In the genomic region with DNA sequence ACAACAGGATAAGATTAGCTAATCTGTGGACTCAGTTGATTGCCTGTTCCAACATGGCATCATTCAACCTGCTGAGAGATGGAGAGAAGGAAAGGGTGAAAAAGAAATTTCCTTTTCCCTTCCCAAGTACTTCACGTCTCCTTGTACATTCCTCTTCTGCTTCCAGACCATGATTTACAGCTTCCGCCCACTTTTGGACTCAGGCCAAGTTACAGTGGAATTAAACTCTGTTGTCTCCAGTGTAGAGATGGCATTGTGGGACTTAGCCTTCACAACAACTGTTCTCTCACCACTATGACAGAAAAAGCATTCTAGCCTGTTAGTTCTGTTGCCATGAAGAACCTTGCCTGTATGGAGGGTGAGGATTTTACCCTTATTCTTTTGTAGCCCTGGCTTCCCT, we compare ENCODE assay signal across 19 mouse cellular contexts. TPM values are rescaled to one million over a fixed set of nuclear protein-coding genes. Genes with fewer than 3 reads are reported as not detected.
DNase-seq lines count a peak whose midpoint lies in the region; ATAC-seq and TF ChIP-seq lines count a peak whose summit lies in the region.
"Had no signal": no experiment of that assay in that cellular context is flagged by ENCODE, and none has a peak within 500 bp of the region (broad histone marks: within the 10 kb centered on the region; RNA-seq: fewer than 3 reads in every experiment).

No protein-coding gene starts in this region.

- H3K27me3 ChIP-seq in kidney, adult 2 months (replicated peaks; ENCODE audit: control insufficient read depth, insufficient read depth, low read length): no peaks in the 10 kb centered on the region
- no peaks in the 10 kb centered on the region for H3K27me3 ChIP-seq in midbrain, postnatal 0 days (ENCODE audit: insufficient read depth, low read length)
- H3K27me3 ChIP-seq in midbrain, embryonic 16.5 days (ENCODE audit: control insufficient read depth, insufficient read depth, low read depth, low read length): no peaks in the 10 kb centered on the region
- H3K27me3 ChIP-seq: forebrain, embryonic 15.5 days; stomach, embryonic 15.5 days had no signal

- no peak for TF ChIP-seq CTCF in kidney, adult 2 months (conservative IDR thresholded peaks at IDR 0.05; ENCODE audit: insufficient read depth, insufficient read length, low read depth, low read length)
- TF ChIP-seq CTCF in midbrain, postnatal 0 days (IDR thresholded peaks at IDR 0.05): no peak
- no peak for TF ChIP-seq CTCF in brain, embryonic 14.5 days (IDR thresholded peaks at IDR 0.05; ENCODE audit: borderline replicate concordance, extremely low read depth, insufficient read depth, insufficient read length)

- 38% methylated on average over 2 of the region's 2 CpGs for WGBS in kidney, adult 2 months
- 60% methylated on average over 2 of the region's 2 CpGs for WGBS in midbrain, postnatal 0 days
- 58% methylated on average over 2 of the region's 2 CpGs for WGBS in midbrain, embryonic 16.5 days

- H3K4me1 ChIP-seq in kidney, adult 2 months (ENCODE audit: control insufficient read depth, insufficient read depth, low read length): no peaks in the 10 kb centered on the region
- no peaks in the 10 kb centered on the region for H3K4me1 ChIP-seq in midbrain, postnatal 0 days (ENCODE audit: insufficient read depth, low read length)
- no peaks in the 10 kb centered on the region; the same call in 1 of the 2 replicates for H3K4me1 ChIP-seq in midbrain, embryonic 16.5 days (ENCODE audit: control insufficient read depth, insufficient read depth, low read length)
- H3K4me1 ChIP-seq: forebrain, embryonic 15.5 days; stomach, embryonic 15.5 days had no signal

- H3K27ac ChIP-seq in kidney, adult 2 months (ENCODE audit: insufficient read depth, low read depth, low read length): no peak overlapping the region
- no peak overlapping the region for H3K27ac ChIP-seq in midbrain, postnatal 0 days (ENCODE audit: low read depth, low read length)
- no peak overlapping the region for H3K27ac ChIP-seq in midbrain, embryonic 16.5 days (ENCODE audit: low read length)
- H3K27ac ChIP-seq: forebrain, embryonic 15.5 days; hindbrain, embryonic 14.5 days; stomach, embryonic 15.5 days had no signal

- H3K4me2 ChIP-seq in midbrain, postnatal 0 days (ENCODE audit: low read depth, low read length, poor library complexity, severe bottlenecking): no peak overlapping the region
- H3K4me2 ChIP-seq in midbrain, embryonic 16.5 days (ENCODE audit: low read length): no peak overlapping the region
- H3K4me2 ChIP-seq: forebrain, embryonic 15.5 days; hindbrain, embryonic 14.5 days; midbrain, embryonic 11.5 days; stomach, embryonic 15.5 days had no signal

- ATAC-seq in frontal cortex, adult (ENCODE audit: low TSS enrichment): peak; percentile 16; the same call in 1 of the 2 replicates
- no peak for ATAC-seq in midbrain, postnatal 0 days (ENCODE audit: low FRiP score)
- ATAC-seq in midbrain, embryonic 16.5 days: no peak
- ATAC-seq: forebrain, embryonic 15.5 days had no signal

- no peak for TF ChIP-seq POLR2A in kidney, adult 2 months (IDR thresholded peaks at IDR 0.05; ENCODE audit: low read depth, low read length)
- TF ChIP-seq POLR2A in brain, embryonic 14.5 days (IDR thresholded peaks at IDR 0.05; ENCODE audit: borderline replicate concordance, extremely low read depth, insufficient read depth, insufficient read length, poor library complexity, severe bottlenecking): no peak

- DNase-seq in frontal cortex, postnatal 25 days (ENCODE audit: low spot score in 2 of 2): no peak
- DNase-seq in kidney, postnatal 4 days: peak; percentile 60 to 67
- DNase-seq in kidney, adult 2 months: no peak
- peak; percentile 36 for DNase-seq in midbrain, postnatal 0 days (ENCODE audit: low spot score)
- peak; percentile 56 for DNase-seq in brain, embryonic 14.5 days (ENCODE audit: low read depth)
- DNase-seq in embryo, embryonic 10 days (ENCODE audit: low spot score): no peak
- DNase-seq: cerebellum, adult 18-20 months; cerebellum, postnatal 36 days; gastrocnemius, postnatal 36 days; heart, postnatal 36 days; kidney, adult 8-10 months; thymus, adult 2 months; thymus, postnatal 4 days had no signal

- no peaks in the 10 kb centered on the region for H3K36me3 ChIP-seq in kidney, adult 2 months (ENCODE audit: control insufficient read depth, insufficient read depth, low read length)
- no peaks in the 10 kb centered on the region for H3K36me3 ChIP-seq in midbrain, postnatal 0 days (ENCODE audit: insufficient read depth, low read length)
- H3K36me3 ChIP-seq in midbrain, embryonic 16.5 days (ENCODE audit: control insufficient read depth, insufficient read depth, low read length): no peaks in the 10 kb centered on the region
- H3K36me3 ChIP-seq: forebrain, embryonic 15.5 days; stomach, embryonic 15.5 days had no signal

- H3K4me3 ChIP-seq in kidney, adult 2 months (ENCODE audit: insufficient read depth, low read depth, low read length): no peak overlapping the region
- no peak overlapping the region for H3K4me3 ChIP-seq in midbrain, postnatal 0 days (ENCODE audit: low read depth, low read length)
- H3K4me3 ChIP-seq in midbrain, embryonic 16.5 days (ENCODE audit: low read depth, low read length): no peak overlapping the region
- H3K4me3 ChIP-seq: forebrain, embryonic 15.5 days; stomach, embryonic 15.5 days had no signal

- H3K9me3 ChIP-seq in midbrain, postnatal 0 days (ENCODE audit: low read length): no peaks in the 10 kb centered on the region
- H3K9me3 ChIP-seq in midbrain, embryonic 16.5 days (replicated peaks; ENCODE audit: control insufficient read depth, low read length, poor library complexity, severe bottlenecking): no peaks in the 10 kb centered on the region
- H3K9me3 ChIP-seq: forebrain, embryonic 15.5 days; stomach, embryonic 15.5 days had no signal

- no peak overlapping the region for H3K9ac ChIP-seq in midbrain, postnatal 0 days (replicated peaks; ENCODE audit: low read length, poor library complexity, severe bottlenecking)
- no peak overlapping the region for H3K9ac ChIP-seq in midbrain, embryonic 16.5 days (ENCODE audit: low read depth, low read length)
- H3K9ac ChIP-seq: forebrain, embryonic 15.5 days; hindbrain, embryonic 14.5 days; stomach, embryonic 15.5 days had no signal

RNA-seq across cellular contexts. Expression of a gene that starts 19.1 kb away (rescaled TPM):
- polyA plus RNA-seq in kidney, adult 2 months (2012; rRNA removed): 23.7 and 28.0 TPM in 2 replicates
- total RNA-seq in midbrain, postnatal 0 days (2014; rRNA removed): 14.1 and 18.0 TPM in 2 replicates
- polyA plus RNA-seq in midbrain, postnatal 0 days (2015; fragmentation: Nextera tagmentation; extraction: Ambion mirVana): 1.9 and 2.6 TPM in 2 replicates
- 3.6 and 3.9 TPM in 2 replicates for polyA plus RNA-seq in midbrain, embryonic 16.5 days (2015; fragmentation: Nextera tagmentation; extraction: Ambion mirVana)
- polyA plus RNA-seq in brain, embryonic 14.5 days (2012; rRNA removed): 13.0 and 15.9 TPM in 2 replicates

Comparison
In these comparisons a context has a peak if more than half of its experiments do, and no peak if none do; other contexts are left out.
1. DNase-seq: peak in kidney, postnatal 4 days (2 of 2), midbrain, postnatal 0 days (single experiment) and brain, embryonic 14.5 days (single experiment); none in frontal cortex, postnatal 25 days (0 of 2), kidney, adult 2 months (single experiment) and embryo, embryonic 10 days (single experiment).